Mouse (Mus musculus): ENCODE measurements around the gene Wasl.

Gene Wasl

GRCm38 (mm10) chr6:24645346-24646053 is 19.3 kb downstream of the Wasl start:
- no peak for DNase-seq (ENCODE audit: low spot score)

GRCm38 (mm10) chr6:24642960-24643359 is 21.8 kb downstream of the Wasl start:
- no peak for DNase-seq (ENCODE audit: low spot score)

DNA sequence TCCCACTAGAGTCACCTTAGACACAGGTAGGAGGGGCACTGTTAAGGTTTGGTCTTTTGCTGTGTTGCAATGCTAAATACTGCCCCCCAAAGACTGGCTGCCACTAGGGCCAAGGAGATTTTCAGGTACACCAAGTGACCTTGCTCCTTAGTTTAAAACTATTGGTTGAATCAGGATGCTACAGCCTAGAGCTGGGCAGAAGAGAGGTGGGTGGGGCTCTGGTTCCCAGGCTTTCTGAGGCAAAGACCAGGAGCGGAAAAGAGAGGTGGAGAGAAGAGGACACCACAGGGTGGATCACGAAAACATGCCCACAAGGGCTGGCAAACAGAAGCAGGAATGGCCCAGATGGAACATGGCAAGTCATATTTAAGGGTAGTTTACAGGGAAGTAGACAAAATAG is 22.6 kb downstream of the Wasl start:
- DNase-seq (ENCODE audit: low spot score): no peak

- no peak for DNase-seq (ENCODE audit: low spot score)
Measured at GRCm38 (mm10) chr6:24641286-24641685, 23.5 kb downstream of the Wasl start.

DNA sequence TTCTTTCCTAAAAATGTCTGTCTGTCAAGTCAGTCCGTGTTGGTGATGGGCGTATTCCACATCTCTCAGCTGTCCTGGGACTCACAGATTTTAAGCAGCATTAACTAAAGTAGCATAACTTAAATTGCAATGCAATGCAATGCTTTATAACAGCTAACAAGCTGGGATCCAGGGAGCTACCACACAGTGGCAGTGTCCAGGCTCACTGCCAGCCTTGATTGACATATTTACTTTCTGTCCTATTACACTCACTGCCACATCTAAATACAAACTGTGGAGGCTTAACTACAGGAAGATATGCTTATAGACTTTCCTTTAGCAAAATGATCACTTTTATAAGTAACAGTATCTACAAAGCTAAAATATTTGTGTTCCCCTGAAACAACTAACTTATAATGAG is 29.0 kb downstream of the Wasl start:
- no peak for DNase-seq (ENCODE audit: low spot score)

GRCm38 (mm10) chr6:24634065-24634464 is 30.7 kb downstream of the Wasl start:
- DNase-seq (ENCODE audit: low spot score): no peak

DNA sequence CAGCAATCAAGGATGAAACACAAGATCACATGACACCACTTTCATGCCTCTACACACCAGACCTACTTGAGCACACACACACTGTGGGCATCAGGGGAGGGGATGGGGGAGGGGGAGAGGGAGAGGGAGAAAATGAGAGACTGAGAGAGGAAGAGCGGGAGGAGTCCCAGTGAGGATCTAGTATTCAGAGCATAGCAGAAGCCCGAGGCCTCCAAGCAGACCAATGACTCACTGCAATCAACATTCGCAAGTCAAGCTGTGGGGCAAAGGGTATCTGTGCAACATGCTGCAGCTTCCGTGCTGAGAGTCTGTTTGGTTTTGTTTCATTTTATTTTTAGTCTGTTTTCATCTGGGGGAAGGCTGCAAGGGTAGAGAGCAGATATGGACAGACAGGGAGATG is 32.7 kb downstream of the Wasl start:
- no peak for DNase-seq (ENCODE audit: low spot score)

GRCm38 (mm10) chr6:24628499-24628898 is 36.3 kb downstream of the Wasl start:
- DNase-seq (ENCODE audit: low spot score): no peak

DNA sequence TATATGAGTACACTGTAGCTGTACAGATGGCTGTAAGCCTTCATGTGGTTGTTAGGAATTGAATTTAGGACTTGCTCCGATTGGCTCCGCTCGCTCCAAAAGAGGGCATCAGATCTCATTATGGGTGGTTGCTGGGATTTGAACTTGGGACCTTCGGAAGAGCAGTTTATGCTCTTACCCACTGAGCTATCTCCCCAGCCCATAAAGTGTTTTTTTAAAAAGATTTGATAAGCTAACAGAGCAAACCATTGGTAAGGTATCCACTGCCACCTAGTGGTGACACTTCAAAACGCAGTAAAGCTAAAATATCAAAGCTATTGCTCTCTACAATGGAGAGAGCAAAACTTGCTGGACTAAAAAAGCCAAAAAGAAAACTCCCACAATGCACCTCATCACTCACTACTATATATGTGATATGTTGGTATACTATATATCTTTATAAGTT is 37.2 kb downstream of the Wasl start:
- peak; percentile 60 for DNase-seq (ENCODE audit: low spot score)

DNA sequence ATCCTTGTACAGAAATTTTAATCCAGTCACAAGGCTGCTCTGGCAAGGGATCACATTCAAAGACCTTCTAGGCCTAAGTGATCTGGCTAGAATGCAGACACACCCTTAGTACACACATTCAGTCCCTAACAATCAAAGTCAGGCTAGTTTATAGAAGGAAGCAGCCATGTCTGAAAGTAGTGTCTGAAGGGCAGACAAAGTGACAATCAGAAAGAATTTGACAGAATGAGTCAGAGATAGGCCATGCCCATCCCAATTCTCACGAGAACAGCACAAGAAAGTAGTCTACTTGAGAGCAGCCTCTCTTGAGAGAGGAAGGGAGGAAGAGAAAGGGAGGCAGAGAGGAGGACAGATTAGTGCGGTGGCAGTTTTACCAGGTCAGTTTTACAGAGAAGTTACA is 42.7 kb downstream of the Wasl start:
- no peak for DNase-seq (ENCODE audit: low spot score)

DNA sequence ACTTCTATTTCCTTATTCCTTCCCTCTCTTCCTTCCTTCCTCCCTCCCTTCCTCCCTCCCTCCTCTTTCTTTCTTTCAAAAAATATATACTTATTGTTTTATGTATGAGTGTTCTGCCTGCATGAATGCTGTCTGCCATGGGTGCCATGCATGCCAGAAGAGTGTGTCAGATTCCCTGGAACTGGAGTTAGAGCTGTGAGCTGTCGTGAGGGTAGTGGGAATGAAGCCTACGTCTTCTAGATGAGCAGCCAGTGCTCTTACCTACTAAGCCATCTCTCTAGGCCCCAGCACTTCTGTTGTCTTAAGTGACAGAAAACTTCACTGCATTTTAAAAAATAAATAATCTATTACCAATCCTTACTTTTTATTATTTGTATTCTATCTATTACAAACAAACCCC is 43.9 kb downstream of the Wasl start:
- no peak for DNase-seq (ENCODE audit: low spot score)

GRCm38 (mm10) chr6:24619285-24620045 is 45.3 kb downstream of the Wasl start:
- DNase-seq (ENCODE audit: low spot score): no peak

- DNase-seq (ENCODE audit: low spot score): no peak
Measured at GRCm38 (mm10) chr6:24616746-24617145, 48.1 kb downstream of the Wasl start.

GRCm38 (mm10) chr6:24613918-24614317 is 50.9 kb downstream of the Wasl start:
- DNase-seq (ENCODE audit: low spot score): no peak

DNA sequence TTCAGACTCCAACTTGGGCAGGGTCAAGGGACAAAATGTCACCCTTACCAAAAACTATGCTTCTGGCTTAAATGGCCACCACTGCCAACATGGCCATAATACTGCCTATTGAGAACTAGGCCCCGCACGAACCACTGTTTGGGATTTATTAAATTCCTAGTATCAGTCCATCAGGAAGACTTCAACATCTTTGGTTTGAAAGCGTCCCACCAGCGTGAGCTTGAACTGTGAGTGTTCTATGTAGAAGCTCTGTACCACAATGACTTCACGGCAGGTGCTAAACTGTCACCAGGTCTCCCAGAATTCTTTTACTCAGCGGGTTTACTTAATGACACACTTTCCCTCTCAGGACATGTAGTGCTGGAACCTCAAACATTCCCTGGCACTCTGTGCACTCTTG is 51.5 kb downstream of the Wasl start:
- DNase-seq (ENCODE audit: low spot score): no peak

GRCm38 (mm10) chr6:24612074-24612755 is 52.6 kb downstream of the Wasl start:
- DNase-seq (ENCODE audit: low spot score): no peak

GRCm38 (mm10) chr6:24610358-24610757 is 54.5 kb downstream of the Wasl start:
- DNase-seq (ENCODE audit: low spot score): no peak

- DNase-seq (ENCODE audit: low spot score): no peak
Measured at GRCm38 (mm10) chr6:24609531-24609930, 55.3 kb downstream of the Wasl start.

DNA sequence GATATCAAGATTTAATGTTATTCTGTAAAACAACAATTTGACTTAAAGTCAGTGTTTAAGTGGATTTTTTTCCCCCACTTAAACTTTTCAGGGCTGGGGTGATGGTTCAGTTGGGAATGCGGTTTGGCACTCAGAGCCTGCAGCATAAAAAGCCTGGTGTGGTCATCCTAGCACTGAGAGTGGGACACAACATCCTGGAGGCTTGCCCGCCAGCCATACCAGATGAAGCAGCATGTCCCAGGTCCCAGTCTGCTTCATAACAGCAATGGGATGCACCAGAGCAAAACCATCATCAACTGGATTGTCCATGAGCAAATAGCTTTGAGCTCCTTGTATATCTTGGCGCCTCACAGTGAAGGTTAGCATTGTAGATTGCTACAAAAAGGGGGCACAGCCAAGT is 56.1 kb downstream of the Wasl start:
- DNase-seq (ENCODE audit: low spot score): no peak

- DNase-seq (ENCODE audit: low spot score): no peak
Measured at GRCm38 (mm10) chr6:24608129-24608528, 56.7 kb downstream of the Wasl start.

GRCm38 (mm10) chr6:24607531-24607930 is 57.3 kb downstream of the Wasl start:
- no peak for DNase-seq (ENCODE audit: low spot score)

DNA sequence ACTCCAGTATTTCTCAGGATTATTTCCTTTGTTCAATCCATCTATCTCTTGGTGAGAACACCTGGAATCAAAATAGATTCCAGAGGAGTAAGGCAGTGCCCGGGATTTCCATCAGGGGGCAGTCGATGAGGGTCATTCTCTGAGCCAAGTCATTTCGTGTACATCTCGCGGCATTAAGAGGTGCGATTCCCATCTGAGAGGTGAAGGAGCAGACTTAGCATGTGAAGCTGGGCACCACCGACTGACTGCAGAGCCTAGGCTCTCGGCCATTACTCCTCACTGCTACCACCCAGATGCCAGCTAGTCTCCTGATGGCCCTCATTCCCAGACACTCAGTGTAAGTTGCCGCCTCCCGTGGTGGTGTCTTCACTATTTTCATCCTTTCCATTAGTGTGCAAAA is 58.3 kb downstream of the Wasl start:
- DNase-seq (ENCODE audit: low spot score): no peak

DNA sequence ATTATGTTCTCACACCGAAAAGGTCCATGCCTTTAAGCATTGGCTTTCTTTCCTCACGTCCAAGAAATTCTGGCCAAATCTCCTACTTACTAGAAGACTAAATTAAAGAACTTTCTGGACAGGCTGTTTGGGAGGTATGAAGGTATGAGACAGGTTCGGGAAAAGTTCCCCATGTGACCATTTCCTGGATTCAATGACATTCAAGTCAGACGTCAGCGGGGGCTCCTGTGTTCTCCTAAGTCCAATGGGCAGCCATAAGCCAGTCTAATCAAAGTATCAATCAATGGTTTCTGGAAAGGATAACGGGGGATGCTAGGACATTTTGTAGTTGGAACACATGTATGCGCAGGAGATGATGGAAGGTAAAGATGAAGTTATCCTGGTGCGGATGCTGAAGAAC is 59.2 kb downstream of the Wasl start:
- DNase-seq (ENCODE audit: low spot score): no peak
